ENCODE assay signal across 8 mouse cellular contexts in genomic region chr2:172345258-172345738, GRCm38 (mm10). TPM values are rescaled to one million over a fixed set of nuclear protein-coding genes. Genes with fewer than 3 reads are reported as not detected.
DNase-seq lines count a peak whose midpoint lies in the region; ATAC-seq and TF ChIP-seq lines count a peak whose summit lies in the region.

Fam210b (plus strand) TSS chr2:172345565.

- DNase-seq in 416B (ENCODE audit: low read depth), result peak; percentile 95
- peak; percentile 97 for DNase-seq in heart, adult 8-10 months (ENCODE audit: low spot score)
- peak; percentile 99 for DNase-seq in kidney, adult 9 months
- DNase-seq in limb, embryonic 14.5 days (ENCODE audit: low spot score), result peak; percentile 98
- DNase-seq in midbrain, postnatal 0 days (ENCODE audit: low spot score), result peak; percentile 97
- peak; percentile 92 to 94 for DNase-seq in spleen, postnatal 14 days (ENCODE audit: low spot score in 2 of 2)

- peaks cover 3% of the 10 kb centered on the region for H3K4me1 ChIP-seq in bone marrow, adult 2 months (ENCODE audit: control insufficient read depth, insufficient read depth, low read length)
- H3K4me1 ChIP-seq in embryonic facial prominence, embryonic 15.5 days, result peaks cover 21% of the 10 kb centered on the region
- peaks cover 9% of the 10 kb centered on the region for H3K4me1 ChIP-seq in limb, embryonic 14.5 days (ENCODE audit: control insufficient read depth, insufficient read depth, low read length)
- H3K4me1 ChIP-seq in midbrain, postnatal 0 days (ENCODE audit: insufficient read depth, low read length), result peaks cover 3% of the 10 kb centered on the region; the same call in 1 of the 2 replicates

- peak within 1 kb of the TSS; percentile 98 for H3K4me2 ChIP-seq in embryonic facial prominence, embryonic 15.5 days (replicated peaks)
- H3K4me2 ChIP-seq in limb, embryonic 14.5 days (replicated peaks; ENCODE audit: low read depth, low read length, severe bottlenecking), result peak within 1 kb of the TSS; percentile 98
- peak within 1 kb of the TSS; percentile 100 for H3K4me2 ChIP-seq in midbrain, postnatal 0 days (ENCODE audit: low read depth, low read length, poor library complexity, severe bottlenecking)

- WGBS in bone marrow, adult 2 months, result 2% methylated on average over 35 of the region's 35 CpGs
- 0% methylated on average over 35 of the region's 35 CpGs for WGBS in embryonic facial prominence, embryonic 15.5 days
- WGBS in limb, embryonic 14.5 days, result under 1% methylated on average over 17 of the region's 35 CpGs
- under 1% methylated on average over 32 of the region's 35 CpGs for WGBS in midbrain, postnatal 0 days

- H3K27ac ChIP-seq in bone marrow, adult 2 months (ENCODE audit: control insufficient read depth, insufficient read depth, low read depth, low read length, poor library complexity), result peak within 1 kb of the TSS; percentile 87
- peak within 1 kb of the TSS; percentile 65 for H3K27ac ChIP-seq in embryonic facial prominence, embryonic 15.5 days (replicated peaks)
- H3K27ac ChIP-seq in limb, embryonic 14.5 days (replicated peaks; ENCODE audit: low read depth, low read length), result peak within 1 kb of the TSS; percentile 63
- H3K27ac ChIP-seq in midbrain, postnatal 0 days (ENCODE audit: low read depth, low read length), result peak within 1 kb of the TSS; percentile 48; the same call in 1 of the 2 replicates

- H3K27me3 ChIP-seq in embryonic facial prominence, embryonic 15.5 days, result no peaks in the 10 kb centered on the region
- H3K27me3 ChIP-seq in limb, embryonic 14.5 days (ENCODE audit: control insufficient read depth, insufficient read depth, low read length), result no peaks in the 10 kb centered on the region
- no peaks in the 10 kb centered on the region for H3K27me3 ChIP-seq in midbrain, postnatal 0 days (ENCODE audit: insufficient read depth, low read length)

- no peaks in the 10 kb centered on the region for H3K36me3 ChIP-seq in embryonic facial prominence, embryonic 15.5 days
- no peaks in the 10 kb centered on the region for H3K36me3 ChIP-seq in limb, embryonic 14.5 days (ENCODE audit: control insufficient read depth, insufficient read depth, low read length)
- H3K36me3 ChIP-seq in midbrain, postnatal 0 days (ENCODE audit: insufficient read depth, low read length), result no peaks in the 10 kb centered on the region

- peak within 1 kb of the TSS; percentile 45 for H3K9ac ChIP-seq in embryonic facial prominence, embryonic 15.5 days
- H3K9ac ChIP-seq in limb, embryonic 14.5 days (ENCODE audit: low read depth, low read length, severe bottlenecking), result peak within 1 kb of the TSS; percentile 60
- peak within 1 kb of the TSS; percentile 69 for H3K9ac ChIP-seq in midbrain, postnatal 0 days (replicated peaks; ENCODE audit: low read length, poor library complexity, severe bottlenecking)

- TF ChIP-seq POLR2A in bone marrow, adult 2 months (IDR thresholded peaks at IDR 0.05; ENCODE audit: borderline replicate concordance, control insufficient read depth, low read depth, low read length), result peak; percentile 87
- TF ChIP-seq POLR2A in limb, embryonic 14.5 days (IDR thresholded peaks at IDR 0.05; ENCODE audit: borderline replicate concordance, extremely low read depth, insufficient read depth, insufficient read length), result peak; percentile 61; the same call in 1 of the 2 replicates

- no peak for TF ChIP-seq CTCF in bone marrow, adult 2 months (IDR thresholded peaks at IDR 0.05; ENCODE audit: control insufficient read depth, insufficient read depth, low read length)
- no peak for TF ChIP-seq CTCF in midbrain, postnatal 0 days (IDR thresholded peaks at IDR 0.05)

- peak; percentile 97 for ATAC-seq in embryonic facial prominence, embryonic 15.5 days (ENCODE audit: insufficient number of reproducible peaks, low FRiP score, low TSS enrichment, low read depth)
- peak; percentile 97 for ATAC-seq in limb, embryonic 14.5 days (ENCODE audit: low FRiP score, low read depth)
- peak; percentile 92 for ATAC-seq in midbrain, postnatal 0 days (ENCODE audit: low FRiP score)

- H3K4me3 ChIP-seq in bone marrow, adult 2 months (replicated peaks; ENCODE audit: control insufficient read depth, low read depth, low read length), result peak within 1 kb of the TSS; percentile 83
- peak within 1 kb of the TSS; percentile 62 for H3K4me3 ChIP-seq in embryonic facial prominence, embryonic 15.5 days (replicated peaks)
- H3K4me3 ChIP-seq in limb, embryonic 14.5 days (replicated peaks; ENCODE audit: low read length), result peak within 1 kb of the TSS; percentile 68
- H3K4me3 ChIP-seq in midbrain, postnatal 0 days (ENCODE audit: low read depth, low read length), result peak within 1 kb of the TSS; percentile 64

- H3K9me3 ChIP-seq in embryonic facial prominence, embryonic 15.5 days (replicated peaks), result no peaks in the 10 kb centered on the region
- no peaks in the 10 kb centered on the region for H3K9me3 ChIP-seq in limb, embryonic 14.5 days (ENCODE audit: control insufficient read depth, low read length)
- no peaks in the 10 kb centered on the region for H3K9me3 ChIP-seq in midbrain, postnatal 0 days (ENCODE audit: low read length)

RNA-seq across cellular contexts. Expression of gene Fam210b, which starts in this region (rescaled TPM):
- polyA plus RNA-seq in bone marrow, adult 2 months (2011; ENCODE audit: insufficient read depth, insufficient read length, low replicate concordance, missing spikeins), result 31.2 and 39.6 TPM in 2 replicates
- polyA plus RNA-seq in embryonic facial prominence, embryonic 15.5 days (2015; fragmentation: Nextera tagmentation; extraction: Ambion mirVana), result 19.0 and 21.3 TPM in 2 replicates
- total RNA-seq in heart, adult 8-10 months (2022), result 1 to 10 TPM; 5.0 to 7.1 (median 5.9) TPM
- polyA plus RNA-seq in limb, embryonic 14.5 days (2012; rRNA removed), result 9.8 and 10.7 TPM in 2 replicates
- polyA plus RNA-seq in limb, embryonic 14.5 days (2014; fragmentation: Nextera tagmentation; extraction: Ambion mirVana), result 14.6 and 16.5 TPM in 2 replicates
- 10.2 and 10.8 TPM in 2 replicates for total RNA-seq in midbrain, postnatal 0 days (2014; rRNA removed)
- polyA plus RNA-seq in midbrain, postnatal 0 days (2015; fragmentation: Nextera tagmentation; extraction: Ambion mirVana), result 21.1 and 21.9 TPM in 2 replicates

Comparison
In these comparisons a context has a peak if more than half of its experiments do, and no peak if none do; other contexts are left out.
1. Peak in every context shown above with its lines: DNase-seq, ATAC-seq, H3K4me3 ChIP-seq and H3K27ac ChIP-seq.